Mouse (Mus musculus): ENCODE results near the gene Cidec. TPM values are rescaled to one million over a fixed set of nuclear protein-coding genes. Genes with fewer than 3 reads are reported as not detected.

Gene Cidec
- not detected in 2 replicates for total RNA-seq (2023)

DNA sequence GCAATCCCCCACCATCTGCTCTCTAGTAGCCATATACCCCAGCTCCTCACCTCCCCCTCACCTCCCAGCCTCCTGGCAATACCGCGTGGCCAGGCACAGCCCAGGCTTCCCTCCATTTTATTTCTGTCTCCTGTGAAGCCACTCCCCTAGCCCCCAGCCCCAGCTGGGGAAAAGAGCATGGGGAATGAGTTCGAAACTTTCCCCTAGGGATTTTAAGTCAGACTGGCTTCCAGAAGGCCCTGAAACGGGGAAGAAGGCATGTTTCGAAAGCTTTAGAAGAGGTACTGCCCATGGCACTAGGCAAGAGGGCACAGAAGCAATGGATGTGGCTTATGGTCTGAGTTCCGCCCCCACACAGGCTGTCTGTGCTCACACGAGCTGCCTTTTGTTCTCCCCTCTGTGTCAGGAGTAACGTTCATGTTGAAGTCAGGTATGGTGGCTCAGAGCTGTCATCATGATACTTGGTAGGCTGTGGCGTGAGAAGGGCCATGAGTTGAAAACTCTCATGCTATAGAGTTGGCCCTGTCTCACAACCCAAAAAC, at the start of gene Cidec:
Cidec (minus strand) TSS at position 97 of the 542 bp plus-strand sequence.

GRCm38 (mm10) chr6:113483100-113483615, 47.6 kb upstream of the Cidec start, which contains the start of gene Creld1:
Creld1 (plus strand) TSS chr6:113483297.

GRCm38 (mm10) chr6:113471297-113471936, 35.9 kb upstream of the Cidec start, which contains the start of gene Il17rc:
Il17rc (plus strand) TSS chr6:113471427.

GRCm38 (mm10) chr6:113457952-113458534, 22.5 kb upstream of the Cidec start, which contains the start of gene Il17re:
Il17re (plus strand) TSS chr6:113458484.

DNA sequence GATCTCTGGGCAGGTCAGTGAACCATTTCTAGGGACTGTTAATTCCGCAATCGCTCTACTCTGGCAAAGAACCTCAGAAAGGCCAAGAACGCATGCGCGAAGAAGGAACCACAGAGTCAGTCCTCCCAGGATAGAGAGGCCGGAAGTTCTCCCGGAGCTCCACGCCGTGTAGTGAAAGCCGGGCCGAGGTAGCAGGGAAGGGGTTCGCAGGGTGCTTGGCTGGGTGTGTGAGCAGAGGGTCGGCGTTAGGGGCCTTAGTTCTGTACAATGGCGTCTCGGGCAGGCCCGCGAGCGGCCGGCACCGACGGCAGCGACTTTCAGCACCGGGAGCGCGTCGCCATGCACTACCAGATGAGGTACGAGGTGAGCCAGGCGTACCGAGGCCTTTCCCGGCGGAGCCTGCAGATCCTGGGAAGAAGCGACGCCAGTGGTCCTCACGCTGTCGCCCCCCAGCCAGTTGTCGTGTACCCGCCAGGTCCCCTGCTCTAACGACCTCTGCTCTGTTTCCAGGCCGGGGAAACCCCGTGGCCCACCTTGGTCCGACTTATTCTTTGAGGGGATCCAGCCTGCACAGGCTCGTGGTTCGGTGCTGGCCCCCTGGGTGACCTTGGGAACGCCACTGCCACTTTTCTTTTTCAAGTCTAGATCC, 7.0 kb upstream of the Cidec start, which contains the start of gene Jagn1:
Jagn1 (plus strand) TSS at position 128 of the 649 bp plus-strand sequence.

DNA sequence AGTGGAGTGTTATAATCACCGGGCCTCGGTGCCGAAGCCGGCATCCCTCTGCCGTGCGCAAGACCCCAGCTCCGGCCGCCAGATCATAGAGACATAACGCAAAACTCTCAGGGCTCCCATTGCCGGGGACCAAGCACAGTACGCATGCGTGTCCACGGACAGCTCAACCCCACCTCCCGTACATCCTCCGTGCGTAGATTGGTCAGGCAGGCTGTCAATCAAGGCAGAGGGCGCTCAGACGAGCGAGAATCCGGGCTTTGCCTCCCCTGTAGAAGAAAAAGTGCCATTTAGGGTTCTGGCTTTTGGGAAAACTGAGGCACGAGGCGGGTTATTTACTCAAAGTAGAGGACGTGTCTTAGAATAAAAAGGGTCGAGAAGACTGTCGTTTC, 16.4 kb downstream of the Cidec start, which contains the start of gene Rpusd3:
Rpusd3 (minus strand) TSS at position 142 of the 389 bp plus-strand sequence.

DNA sequence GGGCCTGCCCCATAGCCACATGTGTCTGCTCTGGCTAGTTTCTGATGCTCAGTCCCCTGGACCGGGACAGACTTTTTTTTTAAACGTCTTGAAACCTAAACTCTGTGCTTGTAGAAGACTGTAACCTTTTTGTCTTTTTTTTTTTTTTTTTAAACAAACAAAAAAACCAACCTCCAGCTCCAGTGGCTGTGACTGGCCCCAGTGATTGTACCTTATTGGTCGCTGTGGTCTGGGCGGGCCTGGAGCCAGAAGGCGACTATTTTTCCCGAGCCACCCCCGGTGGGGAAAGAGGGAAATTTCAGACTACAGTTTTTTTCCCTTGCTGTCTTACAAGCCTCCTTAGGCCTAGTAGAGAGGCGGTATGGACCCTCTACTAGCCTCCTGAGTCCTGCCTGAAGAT, 46.6 kb downstream of the Cidec start, which contains the start of gene Ttll3:
Ttll3 (plus strand) TSS at position 301 of the 400 bp plus-strand sequence.

GRCm38 (mm10) chr6:113377496-113378385, 57.8 kb downstream of the Cidec start, which contains the start of the genes Tada3 and Arpc4:
Tada3 (minus strand) TSS chr6:113377883.
Arpc4 (plus strand) TSS chr6:113378115.

Other genes starting within 250 kb of the Cidec start
- 0.44 and 0.66 TPM in 2 replicates for gene Lhfpl4, start 240.4 kb downstream of the Cidec start, total RNA-seq (2023)
- gene Mtmr14, start 197.9 kb downstream of the Cidec start, total RNA-seq (2023), result 64.5 and 81.3 TPM in 2 replicates
- 0.54 and 0.95 TPM in 2 replicates for gene Cpne9, start 153.5 kb downstream of the Cidec start, total RNA-seq (2023)
- gene Brpf1, start 128.6 kb downstream of the Cidec start, total RNA-seq (2023), result 130 and 175 TPM in 2 replicates
- gene Ogg1, start 108.8 kb downstream of the Cidec start, total RNA-seq (2023), result 11.9 and 13.8 TPM in 2 replicates
- 24.6 and 26.1 TPM in 2 replicates for gene Camk1, start 91.8 kb downstream of the Cidec start, total RNA-seq (2023)
- gene Tada3, start 57.9 kb downstream of the Cidec start, total RNA-seq (2023), result 21.5 and 31.0 TPM in 2 replicates
- gene Arpc4, start 57.6 kb downstream of the Cidec start, total RNA-seq (2023), result 502 and 519 TPM in 2 replicates
- 34.0 and 50.2 TPM in 2 replicates for gene Ttll3, start 46.5 kb downstream of the Cidec start, total RNA-seq (2023)
- 0.60 and 0.68 TPM in 2 replicates for gene Rpusd3, start 16.4 kb downstream of the Cidec start, total RNA-seq (2023)
- 8.3 and 8.5 TPM in 2 replicates for gene Jagn1, start 6.8 kb upstream of the Cidec start, total RNA-seq (2023)
- 0.20 TPM in 1 of 2 replicates, not detected in the other for gene Il17re, start 22.7 kb upstream of the Cidec start, total RNA-seq (2023)
- gene Il17rc, start 35.7 kb upstream of the Cidec start, total RNA-seq (2023), result not detected in 2 replicates
- 1.9 and 3.9 TPM in 2 replicates for gene Creld1, start 47.5 kb upstream of the Cidec start, total RNA-seq (2023)
- not detected in 2 replicates for gene Prrt3, start 66.2 kb upstream of the Cidec start, total RNA-seq (2023)
- gene Emc3, start 95.9 kb upstream of the Cidec start, total RNA-seq (2023), result 54.7 and 58.4 TPM in 2 replicates
- gene Fancd2, start 95.9 kb upstream of the Cidec start, total RNA-seq (2023), result 14.4 and 15.2 TPM in 2 replicates
- gene Fancd2os, start 165.0 kb upstream of the Cidec start, total RNA-seq (2023), result not detected in 2 replicates
- 123 TPM in 2 replicates for gene Brk1, start 169.0 kb upstream of the Cidec start, total RNA-seq (2023)
- 32.6 and 40.9 TPM in 2 replicates for gene Vhl, start 188.2 kb upstream of the Cidec start, total RNA-seq (2023)
- gene Irak2, start 202.7 kb upstream of the Cidec start, total RNA-seq (2023), result 174 and 268 TPM in 2 replicates

Measured in neutrophil, adult 65 days (primary cell).